Mouse (Mus musculus) heart, embryonic 11.5 days (tissue): Measurements from ENCODE around the gene Clmp. TPM values are rescaled to one million over a fixed set of nuclear protein-coding genes. Genes with fewer than 3 reads are reported as not detected.

ENCODE experiments used
- ATAC-seq: fragments of 200-750 bp; cut with Nextera tagmentation; replicated peaks from 2 replicates; pipeline ENCODE4 v1.8.0; 2017; ENCODE audit warnings: moderate library complexity; ENCODE audit not compliant: insufficient number of reproducible peaks, low FRiP score, low TSS enrichment
- H3K27ac ChIP-seq: fragments of 300-500 bp; sonication (generic); 2 replicates; pipeline ENCODE4 v1.5.1; 2014; ENCODE audit warnings: mild to moderate bottlenecking, low read depth, low read length
- H3K27me3 ChIP-seq: fragments of 300-500 bp; sonication (generic); 2 replicates; pipeline ENCODE4 v1.6.1; 2014; ENCODE audit warnings: mild to moderate bottlenecking, low read length, mixed read lengths; ENCODE audit not compliant: control insufficient read depth, insufficient read depth
- H3K36me3 ChIP-seq: fragments of 300-500 bp; sonication (generic); 2 replicates; pipeline ENCODE4 v1.6.1; 2014; ENCODE audit warnings: mild to moderate bottlenecking, low read length, moderate library complexity, mixed read lengths; ENCODE audit not compliant: control insufficient read depth, insufficient read depth
- H3K4me1 ChIP-seq: fragments of 300-500 bp; sonication (generic); 2 replicates; pipeline ENCODE4 v1.6.1; 2014; ENCODE audit warnings: low read length; ENCODE audit not compliant: control insufficient read depth, insufficient read depth
- H3K4me2 ChIP-seq: fragments of 300-500 bp; sonication (generic); 2 replicates; pipeline ENCODE4 v1.6.1; 2014; ENCODE audit warnings: mild to moderate bottlenecking, moderate library complexity
- H3K4me3 ChIP-seq: fragments of 300-500 bp; sonication (generic); 2 replicates; pipeline ENCODE4 v1.5.1; 2014; ENCODE audit warnings: low read depth, low read length
- H3K9ac ChIP-seq: fragments of 300-500 bp; sonication (generic); 2 replicates; pipeline ENCODE4 v1.6.1; 2014; ENCODE audit warnings: mild to moderate bottlenecking, low read depth, low read length, moderate library complexity
- H3K9me3 ChIP-seq: fragments of 300-500 bp; sonication (generic); replicated peaks from 2 replicates; pipeline ENCODE4 v1.6.1; 2016; ENCODE audit warnings: low read length; ENCODE audit not compliant: control insufficient read depth
- WGBS: fragments of 180-500 bp; shearing (Covaris S2); extraction: QIAGEN DNeasy Blood & Tissue Kit; methylation state at CpG from one replicate; pipeline ENCODE4 v1.1.7; 2014; ENCODE audit not compliant: insufficient replicate concordance; 5-methylcytosine and 5-hydroxymethylcytosine counted together
- polyA plus RNA-seq: library from polyadenylated mRNA; unstranded; fragments of >200 nt; fragmentation: Nextera tagmentation; extraction: Ambion mirVana; gene quantifications from 2 replicates; pipeline ENCODE4 v1.2.1, GENCODE M21; 2014

Gene Clmp
- polyA plus RNA-seq, 1 experiment from 2014 or later = 15.3 TPM

- H3K9ac ChIP-seq = peak overlapping the region; percentile 75
- ATAC-seq = peak; percentile 26; the same call in 1 of the 2 replicates
- H3K4me2 ChIP-seq = peak overlapping the region; percentile 98
- peaks cover 32% of the 10 kb centered on the region for H3K27me3 ChIP-seq
- peak overlapping the region; percentile 76 for H3K4me3 ChIP-seq
- no peaks in the 10 kb centered on the region for H3K9me3 ChIP-seq
- 0% methylated on average over 23 of the region's 23 CpGs for WGBS
- H3K4me1 ChIP-seq = peaks cover 4% of the 10 kb centered on the region; the same call in 1 of the 2 replicates
- no peaks in the 10 kb centered on the region for H3K36me3 ChIP-seq
- H3K27ac ChIP-seq = peak overlapping the region; percentile 82
Observed at GRCm38 (mm10) chr9:40686421-40686899, 698 bp downstream of the Clmp start.

- Histone ChIP-seq H3K36me3 (no peaks in the 10 kb centered on the region), H3K4me3 (peak overlapping the region; percentile 76), H3K9ac (peak overlapping the region; percentile 75; the same call in 1 of the 2 replicates), H3K9me3 (no peaks in the 10 kb centered on the region), H3K27me3 (peaks cover 32% of the 10 kb centered on the region), H3K4me2 (peak overlapping the region; percentile 98), H3K4me1 (peaks cover 4% of the 10 kb centered on the region; the same call in 1 of the 2 replicates), H3K27ac (no peak overlapping the region)
- ATAC-seq = no peak
- WGBS = 45% methylated on average over 5 of the region's 5 CpGs
Observed at GRCm38 (mm10) chr9:40687053-40687452, 1.3 kb downstream of the Clmp start.

- no peaks in the 10 kb centered on the region for H3K9me3 ChIP-seq
- H3K9ac ChIP-seq = peak overlapping the region; percentile 75; the same call in 1 of the 2 replicates
- 0 out of 2 replicates have a peak overlapping the region, but pooled peaks have one; percentile 76 for H3K4me3 ChIP-seq
- peak overlapping the region; percentile 98 for H3K4me2 ChIP-seq
- 57% methylated on average over 3 of the region's 3 CpGs for WGBS
- peaks cover 32% of the 10 kb centered on the region for H3K27me3 ChIP-seq
- H3K27ac ChIP-seq = no peak overlapping the region
- peaks cover 4% of the 10 kb centered on the region; the same call in 1 of the 2 replicates for H3K4me1 ChIP-seq
- no peaks in the 10 kb centered on the region for H3K36me3 ChIP-seq
- ATAC-seq = no peak
Observed at GRCm38 (mm10) chr9:40687553-40687952, 1.8 kb downstream of the Clmp start.

- H3K27me3 ChIP-seq = peaks cover 23% of the 10 kb centered on the region
- H3K36me3 ChIP-seq = no peaks in the 10 kb centered on the region
- H3K9ac ChIP-seq = no peak overlapping the region
- ATAC-seq = no peak
- no peak overlapping the region for H3K4me3 ChIP-seq
- H3K4me2 ChIP-seq = no peak overlapping the region
- WGBS = 84% methylated on average over 7 of the region's 7 CpGs
- peaks cover 10% of the 10 kb centered on the region; the same call in 1 of the 2 replicates for H3K4me1 ChIP-seq
- H3K9me3 ChIP-seq = no peaks in the 10 kb centered on the region
- no peak overlapping the region for H3K27ac ChIP-seq
Observed at GRCm38 (mm10) chr9:40690511-40690910, 4.7 kb downstream of the Clmp start.

- no peaks in the 10 kb centered on the region for H3K9me3 ChIP-seq
- peaks cover 6% of the 10 kb centered on the region; the same call in 1 of the 2 replicates for H3K4me1 ChIP-seq
- 0 out of 2 replicates have a peak overlapping the region, but pooled peaks have one; percentile 11 for H3K27ac ChIP-seq
- H3K4me3 ChIP-seq = no peak overlapping the region
- H3K4me2 ChIP-seq = no peak overlapping the region
- no peaks in the 10 kb centered on the region; the same call in 1 of the 2 replicates for H3K36me3 ChIP-seq
- no peak for ATAC-seq
- 19% methylated on average over 3 of the region's 3 CpGs for WGBS
- no peaks in the 10 kb centered on the region; the same call in 1 of the 2 replicates for H3K27me3 ChIP-seq
- 0 out of 2 replicates have a peak overlapping the region, but pooled peaks have one; percentile 11 for H3K9ac ChIP-seq
Observed at GRCm38 (mm10) chr9:40693026-40693425, 7.3 kb downstream of the Clmp start.

GRCm38 (mm10) chr9:40693768-40694167 lies 8.0 kb downstream of the Clmp start:
- no peak for ATAC-seq
- 71% methylated on average over 5 of the region's 5 CpGs for WGBS
- no peak overlapping the region for H3K27ac ChIP-seq
- H3K9me3 ChIP-seq = no peaks in the 10 kb centered on the region
- H3K27me3 ChIP-seq = no peaks in the 10 kb centered on the region
- H3K9ac ChIP-seq = no peak overlapping the region
- no peaks in the 10 kb centered on the region; the same call in 1 of the 2 replicates for H3K36me3 ChIP-seq
- H3K4me3 ChIP-seq = no peak overlapping the region
- peaks cover 6% of the 10 kb centered on the region; the same call in 1 of the 2 replicates for H3K4me1 ChIP-seq
- H3K4me2 ChIP-seq = no peak overlapping the region

- peaks cover 6% of the 10 kb centered on the region; the same call in 1 of the 2 replicates for H3K4me1 ChIP-seq
- H3K27ac ChIP-seq = no peak overlapping the region
- WGBS = 78% methylated on average over 12 of the region's 12 CpGs
- H3K9ac ChIP-seq = no peak overlapping the region
- no peak overlapping the region for H3K4me3 ChIP-seq
- H3K27me3 ChIP-seq = no peaks in the 10 kb centered on the region
- no peaks in the 10 kb centered on the region for H3K9me3 ChIP-seq
- no peaks in the 10 kb centered on the region; the same call in 1 of the 2 replicates for H3K36me3 ChIP-seq
- no peak overlapping the region for H3K4me2 ChIP-seq
- ATAC-seq = no peak
Observed at GRCm38 (mm10) chr9:40694284-40694683, 8.5 kb downstream of the Clmp start.

GRCm38 (mm10) chr9:40696086-40696485 lies 10.3 kb downstream of the Clmp start:
- Histone ChIP-seq H3K27ac (no peak overlapping the region), H3K4me1 (peaks cover 6% of the 10 kb centered on the region; the same call in 1 of the 2 replicates), H3K27me3 (no peaks in the 10 kb centered on the region), H3K4me2 (no peak overlapping the region), H3K9me3 (no peaks in the 10 kb centered on the region), H3K4me3 (no peak overlapping the region), H3K36me3 (no peaks in the 10 kb centered on the region; the same call in 1 of the 2 replicates), H3K9ac (no peak overlapping the region)
- ATAC-seq = no peak
- WGBS = 82% methylated on average over 4 of the region's 4 CpGs

- Histone ChIP-seq H3K27ac (no peak overlapping the region), H3K4me2 (no peak overlapping the region), H3K4me3 (no peak overlapping the region), H3K27me3 (no peaks in the 10 kb centered on the region), H3K9ac (no peak overlapping the region), H3K36me3 (no peaks in the 10 kb centered on the region; the same call in 1 of the 2 replicates), H3K4me1 (no peaks in the 10 kb centered on the region), H3K9me3 (no peaks in the 10 kb centered on the region)
- WGBS = 84% methylated on average over 3 of the region's 3 CpGs
- ATAC-seq = no peak
Observed at GRCm38 (mm10) chr9:40699194-40699593, 13.4 kb downstream of the Clmp start.
